Mouse (Mus musculus) G1E (cell line): ENCODE measurements around the gene Clybl. TPM values are rescaled to one million over a fixed set of nuclear protein-coding genes. Genes with fewer than 3 reads are reported as not detected.

Experiments
- ATAC-seq: 2 replicates; pipeline ENCODE4 v1.8.0; 2016; ENCODE audit warnings: mild to moderate bottlenecking; ENCODE audit not compliant: insufficient number of reproducible peaks, poor library complexity, low FRiP score, severe bottlenecking; ENCODE audit errors: extremely low read depth
- DNase-seq: peaks from one replicate; pipeline ENCODE4 v3.0.0; 2012; ENCODE audit warnings: low spot score
- H3K27me3 ChIP-seq: 2 replicates; pipeline ENCODE4 v1.6.1; 2012; ENCODE audit warnings: mild to moderate bottlenecking, low read length, inconsistent platforms; ENCODE audit not compliant: insufficient read depth
- H3K36me3 ChIP-seq: replicated peaks from 2 replicates; pipeline ENCODE3; 2012; ENCODE audit warnings: mild to moderate bottlenecking, inconsistent platforms
- H3K4me1 ChIP-seq: 2 replicates; pipeline ENCODE4 v1.6.1; 2012; ENCODE audit warnings: low read depth, low read length, inconsistent platforms, mixed read lengths; ENCODE audit not compliant: insufficient read depth
- H3K4me3 ChIP-seq: 2 replicates; pipeline ENCODE4 v1.5.1; 2012; ENCODE audit warnings: low read depth, mild to moderate bottlenecking, inconsistent platforms, low read length, moderate library complexity, mixed read lengths
- H3K9me3 ChIP-seq: replicated peaks from 2 replicates; pipeline ENCODE4 v1.6.1; 2012; ENCODE audit warnings: inconsistent platforms
- CTCF ChIP-seq: IDR thresholded peaks from 2 replicates; pipeline ENCODE4 v1.5.1; 2012; ENCODE audit warnings: low read depth, low read length, inconsistent platforms, mixed read lengths
- GATA1 ChIP-seq: IDR thresholded peaks from 2 replicates; pipeline ENCODE4 v1.6.1; 2012; ENCODE audit warnings: borderline replicate concordance, low read length, inconsistent platforms, mixed read lengths
- GATA2 ChIP-seq: IDR thresholded peaks from 2 replicates; pipeline ENCODE4 v1.6.1; 2012; ENCODE audit warnings: low read depth, low read length, inconsistent platforms, borderline replicate concordance
- POLR2AphosphoS5 ChIP-seq: IDR thresholded peaks from 2 replicates; pipeline ENCODE4 v1.6.1; 2012; ENCODE audit warnings: low read depth, low read length, inconsistent platforms; ENCODE audit not compliant: insufficient replicate concordance
- TAL1 ChIP-seq: conservative IDR thresholded peaks from 2 replicates; pipeline ENCODE4 v1.6.1; 2012; ENCODE audit warnings: low read depth, low read length, inconsistent platforms, mixed read lengths
- polyA plus RNA-seq: library from polyadenylated mRNA; stranded (reverse); fragments of >175 nt; gene quantifications from 2 replicates; pipeline ENCODE4 v1.2.3, GENCODE M21; 2012
- total RNA-seq, 2 experiments: library from RNA; stranded (forward) in 1 of 2; stranded (reverse) in 1 of 2; fragments of 200-1000 nt in 1 of 2; fragments of >200 nt in 1 of 2; fragmentation: Nextera tagmentation in 1 of 2; gene quantifications; 2 replicates each; pipeline ENCODE4 v1.2.3; 2014 to 2017

Clybl gene
- total and polyA plus RNA-seq, 3 experiments: 44.6 to 263 (median 45.1) TPM

DNA sequence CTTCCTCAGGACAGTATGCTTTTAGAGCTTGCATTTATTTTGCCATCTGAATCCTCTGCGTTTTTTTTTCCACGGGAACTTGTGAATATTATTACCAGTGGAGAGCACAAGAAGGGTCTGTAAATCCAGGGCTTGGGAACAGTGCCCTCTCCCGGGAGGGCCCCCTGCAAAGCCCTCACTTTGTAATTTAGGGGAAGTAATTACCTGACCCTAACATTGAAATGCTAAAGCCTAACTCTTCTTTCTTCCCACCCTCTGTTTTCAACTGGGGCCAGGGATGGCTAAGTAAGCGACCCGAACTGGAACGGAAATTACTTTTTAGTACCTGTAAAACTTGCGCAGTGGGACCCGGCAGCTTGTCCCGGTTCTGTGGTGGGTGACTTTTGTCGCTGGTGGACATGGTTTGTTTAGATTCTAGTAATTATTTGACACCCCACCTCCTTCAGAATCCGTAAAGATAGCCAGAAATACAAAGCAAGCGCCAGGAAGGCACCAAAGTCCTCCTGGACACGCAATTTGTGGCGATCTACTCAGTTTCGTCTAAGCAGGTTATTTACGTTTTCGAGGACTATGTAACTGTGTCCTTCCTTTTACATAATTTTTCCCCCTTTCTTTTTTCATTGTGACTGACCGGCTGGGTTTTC lies 224.5 kb downstream of the Clybl start:
- no peaks in the 10 kb centered on the region for H3K9me3 ChIP-seq
- H3K36me3 ChIP-seq: peaks cover 4% of the 10 kb centered on the region
- no peak overlapping the region for H3K4me3 ChIP-seq
- TF ChIP-seq GATA2 (no peak), GATA1 (no peak), CTCF (no peak), POLR2AphosphoS5 (no peak), TAL1 (no peak)
- DNase-seq: no peak
- no peaks in the 10 kb centered on the region for H3K4me1 ChIP-seq
- no peak for ATAC-seq
- peaks cover 4% of the 10 kb centered on the region for H3K27me3 ChIP-seq

DNA sequence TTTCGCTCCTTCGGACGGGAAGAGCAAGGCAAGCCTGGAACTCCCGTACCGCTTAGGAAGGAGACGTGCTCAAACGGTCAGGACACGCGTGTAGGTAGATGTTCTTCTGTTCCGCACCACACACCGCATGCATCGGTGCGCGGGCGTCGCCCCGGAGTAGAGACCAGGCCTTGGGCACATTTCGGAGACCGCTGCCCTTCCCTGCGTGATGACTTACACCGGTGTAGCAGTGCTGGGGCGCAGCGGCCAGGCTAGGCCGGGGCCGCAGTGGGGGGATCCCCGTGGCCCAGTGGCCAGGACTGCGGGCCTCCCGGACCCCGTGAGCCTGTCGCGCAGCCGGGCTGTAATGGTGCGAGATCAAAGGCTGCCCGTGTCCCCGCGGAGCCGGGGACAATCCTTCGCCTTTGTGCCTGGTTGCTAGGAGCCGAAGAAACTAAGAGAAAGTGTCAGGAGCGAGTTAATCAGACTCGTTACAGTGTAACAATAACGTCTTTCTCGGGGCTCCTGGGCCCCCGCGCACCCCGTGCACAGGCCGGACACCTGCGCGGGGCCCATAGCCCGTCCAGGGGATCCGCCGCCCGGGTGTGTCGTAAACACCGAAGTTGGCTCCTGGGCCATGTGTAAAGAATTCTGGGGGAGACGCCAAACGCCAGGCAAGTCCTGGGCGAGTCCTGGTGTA lies 225.2 kb downstream of the Clybl start:
- no peak overlapping the region for H3K4me3 ChIP-seq
- DNase-seq (no peak), ATAC-seq (no peak)
- H3K27me3 ChIP-seq: peaks cover 6% of the 10 kb centered on the region
- H3K36me3 ChIP-seq: peaks cover 4% of the 10 kb centered on the region
- TF ChIP-seq GATA1: no peak
- no peaks in the 10 kb centered on the region for H3K4me1 ChIP-seq
- no peaks in the 10 kb centered on the region for H3K9me3 ChIP-seq

DNA sequence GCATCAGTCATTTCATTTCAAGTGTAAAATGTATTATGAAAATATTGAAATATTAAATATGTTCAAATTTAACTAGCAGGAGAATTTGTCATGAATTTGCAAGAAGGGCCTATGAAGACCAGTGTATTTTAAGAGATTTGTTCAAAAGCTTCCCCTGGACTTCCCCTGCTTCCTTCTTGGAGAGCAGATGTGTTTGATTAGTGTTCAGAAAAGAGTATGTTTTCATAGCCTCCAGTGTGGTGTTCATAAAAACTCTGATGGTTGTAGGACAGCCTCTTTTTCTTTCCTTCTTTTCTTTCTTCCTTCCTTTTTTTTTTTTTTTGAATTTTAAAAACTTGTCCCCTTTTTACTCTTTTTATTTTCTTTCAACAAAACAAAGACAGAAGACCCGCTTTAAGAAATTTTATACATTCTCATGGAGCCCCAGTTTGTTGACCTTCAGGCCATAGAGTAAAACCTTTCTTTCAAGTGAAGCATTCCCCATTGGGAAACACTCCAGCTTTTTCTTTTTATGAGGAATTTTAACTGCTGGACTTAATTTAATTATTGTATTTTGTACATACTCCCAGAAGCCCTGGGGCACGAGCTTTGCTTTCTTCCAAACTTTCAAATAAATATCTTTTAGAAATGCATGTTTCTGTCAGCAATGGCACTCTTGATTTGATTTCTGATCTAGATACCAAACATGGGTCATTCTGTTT lies 231.5 kb downstream of the Clybl start:
- DNase-seq (no peak), ATAC-seq (no peak)
- H3K9me3 ChIP-seq: no peaks in the 10 kb centered on the region
- peaks cover 9% of the 10 kb centered on the region for H3K27me3 ChIP-seq
- no peak overlapping the region for H3K4me3 ChIP-seq
- TF ChIP-seq GATA2 (no peak), TAL1 (no peak), CTCF (no peak), POLR2AphosphoS5 (no peak)
- no peaks in the 10 kb centered on the region for H3K36me3 ChIP-seq
- no peaks in the 10 kb centered on the region for H3K4me1 ChIP-seq

DNA sequence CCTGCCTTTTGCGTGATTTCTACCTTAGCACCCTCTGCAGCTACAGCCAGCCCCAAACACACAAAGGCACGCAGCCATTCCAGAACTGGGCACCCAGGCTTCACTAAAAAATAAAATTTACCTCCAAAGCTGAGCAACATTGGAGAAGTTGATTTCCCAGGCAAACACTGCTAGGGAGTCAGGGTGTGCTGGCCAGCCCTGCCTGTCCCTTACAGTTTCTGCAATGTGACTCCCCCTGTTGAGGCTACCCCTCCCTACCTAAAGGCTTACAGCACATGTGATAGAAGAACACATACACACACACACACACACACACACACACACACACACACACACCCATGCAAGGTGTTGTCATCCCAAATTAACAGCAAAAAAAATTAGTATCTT lies 232.0 kb downstream of the Clybl start:
- no peak for DNase-seq

DNA sequence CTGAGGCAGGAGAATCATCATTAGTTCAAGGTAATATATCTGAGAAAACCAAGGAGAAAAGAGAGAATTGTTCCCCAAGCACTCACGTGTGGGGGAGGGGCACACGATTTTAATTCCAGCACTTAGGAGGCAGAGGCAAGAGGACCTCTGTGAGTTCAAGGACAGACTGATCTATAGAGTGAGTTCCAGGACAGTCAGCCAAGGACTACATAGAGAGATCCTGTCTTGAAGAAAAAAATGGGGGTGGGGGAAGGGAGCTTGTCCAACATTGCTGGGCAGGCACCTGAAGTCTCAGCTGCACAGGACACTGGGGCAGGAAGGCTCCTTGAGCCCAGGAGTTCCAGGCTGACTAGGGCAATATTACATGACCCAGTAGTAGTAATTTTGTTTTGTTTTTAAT lies 233.3 kb downstream of the Clybl start:
- ATAC-seq: no peak

More for the DNA sequence above, 232.0 kb downstream of the Clybl start:
- TF ChIP-seq GATA2 (no peak), TAL1 (no peak), CTCF (no peak), GATA1 (no peak), POLR2AphosphoS5 (no peak)
- Histone ChIP-seq H3K27me3 (peaks cover 13% of the 10 kb centered on the region), H3K9me3 (no peaks in the 10 kb centered on the region), H3K36me3 (no peaks in the 10 kb centered on the region), H3K4me1 (no peaks in the 10 kb centered on the region), H3K4me3 (no peak overlapping the region)
- ATAC-seq: no peak

DNA sequence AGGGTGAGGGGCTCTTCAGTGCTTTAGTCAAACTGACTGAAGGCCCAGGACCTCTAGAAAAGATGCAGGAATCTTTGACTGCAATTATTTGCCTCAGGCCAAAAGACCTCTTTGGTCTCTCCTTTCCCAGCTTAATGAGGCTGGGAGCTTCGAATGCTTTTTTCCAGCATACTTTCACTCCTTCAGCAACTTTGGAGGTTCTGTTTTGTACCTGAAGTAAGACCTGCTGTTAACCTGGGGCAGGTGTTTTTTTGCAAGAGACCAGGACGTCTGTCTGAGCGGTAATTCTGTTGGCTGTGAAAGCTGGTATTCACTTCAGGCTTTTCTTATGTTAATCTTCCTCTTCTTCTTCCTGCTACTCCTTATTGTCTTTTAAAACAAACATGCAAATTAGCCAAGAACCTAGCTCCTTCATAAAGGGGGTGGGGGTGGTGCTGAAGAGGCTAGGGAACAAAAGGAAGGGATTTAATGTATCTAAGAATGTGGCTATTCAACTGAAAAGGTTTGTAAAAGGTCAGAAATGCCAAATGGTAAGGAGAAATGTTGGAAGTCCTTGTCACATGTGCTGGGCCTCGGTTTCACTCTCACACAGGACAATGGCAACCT lies 234.8 kb downstream of the Clybl start:
- Histone ChIP-seq H3K9me3 (no peaks in the 10 kb centered on the region; the same call in 1 of the 2 replicates), H3K36me3 (no peaks in the 10 kb centered on the region), H3K4me3 (no peak overlapping the region), H3K4me1 (no peaks in the 10 kb centered on the region), H3K27me3 (peaks cover 13% of the 10 kb centered on the region)
- ATAC-seq: no peak
- DNase-seq: no peak
- TF ChIP-seq TAL1 (no peak), CTCF (no peak), POLR2AphosphoS5 (no peak), GATA2 (no peak), GATA1 (no peak)

More for the DNA sequence above, 233.3 kb downstream of the Clybl start:
- Histone ChIP-seq H3K36me3 (no peaks in the 10 kb centered on the region), H3K9me3 (no peaks in the 10 kb centered on the region), H3K27me3 (peaks cover 13% of the 10 kb centered on the region), H3K4me1 (no peaks in the 10 kb centered on the region), H3K4me3 (no peak overlapping the region)
- TF ChIP-seq POLR2AphosphoS5: no peak
- no peak for TF ChIP-seq GATA2
- TF ChIP-seq TAL1: no peak
- no peak for TF ChIP-seq GATA1
- TF ChIP-seq CTCF: no peak
- DNase-seq: no peak
